Mouse (Mus musculus) retina, postnatal 7 days (tissue): ENCODE measurements at regions not wholly inside any gene's neighbourhood (a gene's known extent, or its start where the extent isn't known, plus 50 kb on each side); places are given as distances from the start of the nearest gene placed in this dataset.

Experiments
- DNase-seq: peaks from one replicate; pipeline ENCODE4 v3.0.0-alpha.2; 2012; ENCODE audit warnings: low read depth, low spot score

DNA sequence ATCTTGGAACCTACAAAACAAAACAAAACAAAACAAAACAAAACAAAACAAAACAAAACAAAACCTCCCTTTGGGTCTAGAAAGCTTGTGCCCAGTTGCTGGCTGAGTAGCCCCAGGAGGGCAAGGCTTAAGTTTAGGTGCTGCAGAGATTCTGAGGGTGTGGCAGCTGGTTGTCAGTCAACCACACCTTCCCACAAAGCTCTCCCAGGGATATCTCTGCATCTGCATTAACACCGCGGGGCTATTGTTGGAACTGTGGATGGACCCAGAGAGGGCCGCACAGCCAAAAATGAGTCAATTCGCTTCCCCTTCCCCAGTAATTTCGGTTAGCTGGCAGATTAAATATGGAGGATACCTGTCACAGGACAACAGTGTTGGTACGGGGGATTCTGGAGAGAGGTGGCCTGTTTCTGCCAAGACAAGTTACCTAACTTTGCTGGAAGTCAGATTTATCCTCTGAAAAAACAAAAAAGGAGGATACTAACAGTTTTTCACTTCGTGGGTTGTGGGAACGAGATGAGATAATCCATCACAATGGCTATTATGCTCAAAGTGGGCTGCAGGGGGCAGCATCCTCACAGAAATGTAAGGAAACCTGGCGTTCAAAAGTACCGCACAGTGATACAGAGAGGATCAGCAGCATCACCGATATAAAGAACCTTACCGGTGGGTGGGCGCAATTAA, 96.7 kb downstream of the 1500009L16Rik start:
- DNase-seq = peak; percentile 75

- no peak for DNase-seq
Measured at GRCm38 (mm10) chr10:83819950-83820275, 97.2 kb downstream of the 1500009L16Rik start.

DNA sequence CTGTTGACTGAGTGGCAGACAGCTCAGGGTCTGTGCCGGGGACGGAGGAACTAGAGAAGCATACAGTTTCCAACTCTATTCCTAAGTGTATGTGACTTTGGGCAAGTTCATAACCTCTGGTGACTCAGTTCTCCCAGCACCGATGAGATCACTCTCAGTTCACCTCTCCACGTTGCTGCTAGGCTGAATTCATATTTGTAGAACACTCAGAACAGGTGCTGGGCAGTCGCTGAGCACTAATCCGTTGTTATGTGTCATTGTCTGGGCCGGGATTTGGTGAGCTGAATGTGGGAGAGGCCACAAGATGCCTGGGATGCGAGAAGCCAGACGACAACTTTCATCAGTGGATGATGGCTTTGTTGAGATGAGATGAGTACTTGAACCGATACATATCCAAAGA, 98.4 kb downstream of the 1500009L16Rik start:
- no peak for DNase-seq

- DNase-seq = no peak
Measured at GRCm38 (mm10) chr10:83826105-83826504, 103.4 kb downstream of the 1500009L16Rik start.

DNA sequence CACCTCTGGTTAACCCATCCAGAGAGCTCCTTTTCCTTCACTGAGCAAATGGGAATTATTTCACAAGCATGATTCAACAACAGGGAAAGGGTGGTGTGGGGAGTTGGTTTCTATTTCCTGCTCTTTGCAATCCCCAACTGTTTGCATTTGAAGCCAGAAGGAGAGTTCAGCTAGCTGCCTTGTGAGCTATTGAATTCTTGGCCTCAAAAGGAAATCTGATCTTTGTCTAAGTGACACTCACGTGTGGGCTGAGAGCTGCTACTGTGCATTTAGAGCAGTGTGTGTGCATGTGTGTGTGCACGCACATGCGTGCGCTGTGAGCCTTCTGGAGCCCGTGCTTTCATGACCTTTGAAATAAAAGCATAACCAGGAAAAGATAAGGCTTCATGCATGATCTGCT, 113.7 kb downstream of the 1500009L16Rik start:
- DNase-seq = no peak

- DNase-seq = no peak
Measured at GRCm38 (mm10) chr10:83840226-83840625, 117.6 kb downstream of the 1500009L16Rik start.

- no peak for DNase-seq
Measured at GRCm38 (mm10) chr10:83850881-83851280, 128.2 kb downstream of the 1500009L16Rik start.

DNA sequence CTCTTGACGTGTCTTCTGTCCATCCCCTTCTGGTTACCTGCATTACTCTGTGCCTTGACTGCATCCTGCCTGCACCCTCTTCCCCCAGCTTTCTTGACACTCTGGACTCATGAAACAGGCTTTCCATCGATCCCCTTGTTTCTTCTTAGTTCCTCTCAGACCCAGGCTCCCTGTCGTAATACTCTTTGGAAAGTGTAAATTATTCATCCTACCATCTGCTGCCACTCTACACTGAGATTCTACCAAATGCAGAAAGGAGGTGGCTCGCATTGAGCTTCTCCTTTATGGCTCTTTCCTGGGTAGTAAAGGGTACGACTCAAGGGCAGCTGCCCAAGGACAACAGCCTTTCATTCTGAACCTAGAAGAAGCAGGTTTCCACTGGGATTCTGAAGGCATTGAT, 129.5 kb downstream of the 1500009L16Rik start:
- no peak for DNase-seq

- no peak for DNase-seq
Measured at GRCm38 (mm10) chr10:83852806-83853205, 130.1 kb downstream of the 1500009L16Rik start.

DNA sequence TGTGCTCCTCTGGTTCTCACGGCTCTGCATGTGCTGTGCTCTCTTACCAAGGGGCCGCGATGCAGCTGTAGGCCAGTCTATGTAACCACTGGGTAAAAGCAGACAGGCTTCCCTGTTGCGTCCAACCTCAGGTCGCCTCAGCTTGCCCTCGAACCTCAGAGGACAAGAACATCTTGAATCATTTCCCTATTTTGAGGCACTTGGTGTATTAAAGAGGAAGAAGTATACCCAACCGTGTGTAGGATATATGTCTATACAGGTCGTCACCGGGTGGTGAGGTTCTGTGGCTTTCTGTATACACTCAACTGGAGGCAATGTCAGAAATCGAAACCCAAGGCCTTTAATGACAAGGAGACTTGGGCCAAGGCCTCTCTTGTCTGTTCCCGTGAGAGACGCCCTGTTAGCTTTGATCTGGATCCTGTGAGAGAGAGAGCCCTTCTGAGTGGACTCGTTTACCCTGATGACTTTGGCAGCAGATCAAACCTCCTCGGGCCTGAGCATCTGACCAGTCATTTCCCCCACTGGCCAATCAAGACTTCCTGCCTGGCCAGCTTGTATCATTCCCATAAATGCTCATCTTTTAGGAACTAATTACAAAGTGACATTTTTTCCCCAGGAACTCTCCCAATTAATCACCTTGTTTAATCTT, 135.3 kb downstream of the 1500009L16Rik start:
- DNase-seq = no peak

DNA sequence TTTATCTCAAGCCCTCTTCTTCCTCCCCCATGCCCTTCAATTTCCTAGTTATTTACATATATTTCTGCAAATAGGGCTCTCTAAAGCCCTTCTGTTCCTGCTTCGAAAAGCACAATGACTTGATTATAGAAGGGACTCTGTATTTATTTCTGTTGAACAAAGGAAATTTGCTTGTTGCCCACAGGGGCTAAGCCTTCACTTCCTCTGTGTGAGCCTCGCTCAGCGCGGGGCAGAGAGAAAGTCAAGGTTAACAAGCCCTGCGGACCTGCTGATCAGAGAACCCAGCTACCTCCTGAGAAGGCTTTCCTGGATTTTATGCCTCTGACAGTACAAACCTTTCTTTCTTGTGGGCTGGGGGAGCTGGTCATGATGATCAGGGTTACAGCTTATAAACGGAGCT, 136.0 kb downstream of the 1500009L16Rik start:
- DNase-seq = no peak

DNA sequence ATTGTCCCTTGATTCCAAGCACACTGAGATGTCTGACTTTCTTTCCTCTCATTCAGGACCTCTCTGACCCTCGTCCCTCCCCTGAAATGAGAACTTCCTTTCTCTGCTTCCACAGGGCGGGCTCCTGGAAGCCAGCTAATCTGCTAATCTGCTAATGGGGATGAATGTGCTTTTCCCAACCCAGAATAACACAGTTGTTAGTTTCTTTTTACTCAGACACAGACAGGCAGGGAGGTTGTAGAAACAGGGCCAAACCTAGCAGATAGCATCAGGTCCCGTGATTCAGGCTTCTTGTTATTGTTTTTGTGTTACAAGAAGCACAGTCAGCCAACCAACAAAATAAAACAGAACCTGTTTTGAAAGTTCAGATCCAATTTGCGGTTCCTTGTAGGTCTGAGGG, 137.0 kb downstream of the 1500009L16Rik start:
- DNase-seq = no peak

- DNase-seq = no peak
Measured at GRCm38 (mm10) chr10:83861574-83862190, 139.0 kb downstream of the 1500009L16Rik start.

GRCm38 (mm10) chr10:83864591-83864990, 141.9 kb downstream of the 1500009L16Rik start:
- no peak for DNase-seq

- DNase-seq = no peak
Measured at GRCm38 (mm10) chr10:83865929-83866328, 143.3 kb downstream of the 1500009L16Rik start.

GRCm38 (mm10) chr10:83871736-83872400, 149.2 kb downstream of the 1500009L16Rik start:
- no peak for DNase-seq

DNA sequence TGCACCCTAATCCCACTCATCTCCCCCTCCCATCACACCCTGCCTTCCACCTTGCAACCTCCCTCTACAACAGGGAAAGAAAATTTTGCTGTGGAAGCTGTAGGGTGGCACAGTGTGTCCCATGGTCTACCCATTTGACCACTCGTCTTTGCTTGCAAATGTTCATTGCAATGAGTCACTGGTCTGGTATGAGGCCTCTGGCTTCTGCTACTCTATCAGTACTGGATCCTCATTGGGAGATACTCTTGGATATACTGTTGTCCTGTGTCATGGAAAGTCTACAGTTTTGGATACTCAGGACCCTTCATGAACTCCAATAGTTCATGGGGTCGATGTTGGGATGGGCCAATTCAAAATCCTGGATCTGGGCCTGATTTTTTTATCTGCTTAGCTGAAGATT, 156.1 kb downstream of the 1500009L16Rik start:
- DNase-seq = no peak

- no peak for DNase-seq
Measured at GRCm38 (mm10) chr10:83882119-83882890, 159.6 kb downstream of the 1500009L16Rik start.

GRCm38 (mm10) chr10:83882891-83883185, 160.2 kb downstream of the 1500009L16Rik start:
- no peak for DNase-seq

- no peak for DNase-seq
Measured at GRCm38 (mm10) chr10:83884553-83884952, 161.9 kb downstream of the 1500009L16Rik start.

- no peak for DNase-seq
Measured at GRCm38 (mm10) chr10:83888587-83888986, 165.9 kb downstream of the 1500009L16Rik start.

GRCm38 (mm10) chr10:83895741-83896150, 173.1 kb downstream of the 1500009L16Rik start:
- no peak for DNase-seq
